ENCODE assay signal across 8 mouse cellular contexts in genomic region chr11:113291781-113292714, GRCm38 (mm10).
A peak's percentile ranks its signal among the peaks of the same experiment; 100 is the strongest.
DNase-seq lines count a peak whose midpoint lies in the region; TF ChIP-seq lines count a peak whose summit lies in the region.

No protein-coding gene starts in this region.

- H3K4me3 ChIP-seq in CH12.LX (replicated peaks in 1 of 3; ENCODE audit: low read depth in 2 of 3, low read length in 2 of 3, poor library complexity in 1 of 3) = no peak overlapping the region

- peaks cover 6 to 31% of the 10 kb centered on the region in 2 experiments for H3K36me3 ChIP-seq in CH12.LX (replicated peaks in 1 of 2; ENCODE audit: control insufficient read depth in 1 of 2, insufficient read depth in 1 of 2, low read length in 1 of 2)

- no peaks in the 10 kb centered on the region for H3K27me3 ChIP-seq in CH12.LX (replicated peaks)

- no peak for TF ChIP-seq POLR2A in CH12.LX (IDR thresholded peaks at IDR 0.05; ENCODE audit: low read depth, low read length)

- H3K79me2 ChIP-seq in CH12.LX (replicated peaks; ENCODE audit: control insufficient read depth, extremely low read depth, insufficient read depth, poor library complexity, severe bottlenecking) = no peaks in the 10 kb centered on the region

- H3K4me1 ChIP-seq in CH12.LX (ENCODE audit: control insufficient read depth in 1 of 2, insufficient read depth in 2 of 2) = peaks cover 3 to 22% of the 10 kb centered on the region in 2 experiments; a peak in 2 of 4 replicates

- no peak overlapping the region for H3K27ac ChIP-seq in CH12.LX (ENCODE audit: insufficient read depth, low read depth)

- no peaks in the 10 kb centered on the region for H3K9me3 ChIP-seq in CH12.LX (replicated peaks; ENCODE audit: low read length)

- TF ChIP-seq EP300 in CH12.LX (IDR thresholded peaks at IDR 0.05; ENCODE audit: low read length) = no peak

- DNase-seq in adrenal gland, adult (ENCODE audit: inconsistent age in 2 of 2, low spot score in 1 of 2) = peak; percentile 34 to 37
- DNase-seq in adrenal gland, postnatal 10 days = no peak
- no peak for DNase-seq in CH12.LX (ENCODE audit: extremely low read depth)
- peak; percentile 43 to 73 for DNase-seq in heart, adult 18-20 months
- peak; percentile 27 for DNase-seq in kidney, postnatal 10 days
- DNase-seq in adrenal gland, postnatal 14 days = no peak
- no peak for DNase-seq in thymus, postnatal 0 days (ENCODE audit: low spot score)
- no peak for DNase-seq in adrenal gland, postnatal 36 days

- no peak overlapping the region for H3K4me2 ChIP-seq in CH12.LX (ENCODE audit: insufficient read depth, low read depth, poor library complexity, severe bottlenecking)

- in situ Hi-C loops in CH12.LX (cut with MboI; ENCODE audit: low pct_ligation_motif_present, low pct_unique_long_range_greater_than_20kb, low sequenced_read_pairs) = loop anchor here (25.0 kb wide), 1 partner anchor 520 kb away; no protein-coding TSS in a partner anchor

- TF ChIP-seq CTCF in CH12.LX (conservative IDR thresholded peaks at IDR 0.05 in 1 of 2, IDR thresholded peaks at IDR 0.05 in 1 of 2; ENCODE audit: low read depth in 2 of 2, low read length in 2 of 2) = peak in 1 of 2 experiments; percentile 47; a peak in 2 of 4 replicates

- peak; percentile 16 for TF ChIP-seq RAD21 in CH12.LX (IDR thresholded peaks at IDR 0.05; ENCODE audit: low read depth, low read length)

- no peak overlapping the region for H3K9ac ChIP-seq in CH12.LX (ENCODE audit: insufficient read depth, low read depth)

- dilution Hi-C loops in CH12.LX (cut with MboI; ENCODE audit: extremely low pct_ligation_motif_present, extremely low pct_unique_long_range_greater_than_20kb, low sequenced_read_pairs) = no loop called here

TF ChIP-seq in CH12.LX, 34 proteins besides CTCF, POLR2A, EP300 and RAD21:
- TF ChIP-seq SMC3 (IDR thresholded peaks at IDR 0.05; ENCODE audit: low read depth, low read length) (peak; percentile 48; the same call in 1 of the 2 replicates), ELF1 (IDR thresholded peaks at IDR 0.05; ENCODE audit: low read depth, low read length) (no peak)
TF ChIP-seq in CH12.LX: peak in this region for 1.

Comparison
In these comparisons a context has a peak if more than half of its experiments do, and no peak if none do; other contexts are left out.
1. DNase-seq: peak in adrenal gland, adult (2 of 2), heart, adult 18-20 months (2 of 2) and kidney, postnatal 10 days (single experiment); none in adrenal gland, postnatal 10 days (single experiment), CH12.LX (single experiment), adrenal gland, postnatal 14 days (single experiment), thymus, postnatal 0 days (single experiment) and adrenal gland, postnatal 36 days (0 of 2).